Mouse (Mus musculus): Measurements from ENCODE around the gene Nox1.
A peak's percentile ranks its signal among the peaks of the same experiment; 100 is the strongest.

GRCm38 (mm10) chrX:134141986-134142385 lies 79.8 kb downstream of the Nox1 start:
- no peak for TF ChIP-seq CTCF (IDR thresholded peaks at IDR 0.05; ENCODE audit: low read depth, low read length)
- TF ChIP-seq TAL1 (conservative IDR thresholded peaks at IDR 0.05; ENCODE audit: low read depth, low read length) = peak; percentile 55
